Mouse (Mus musculus) frontal cortex, postnatal 36 days (tissue): Measurements from ENCODE around the gene Gm11011.
"Not testable (repeated sequence)": the region's sequence is repeated elsewhere in the genome, so short reads cannot be mapped to it uniquely, and the experiment has no call there.

ENCODE experiments used
- DNase-seq, 2 experiments: peaks; one replicate each; pipeline ENCODE4 v3.0.0; 2022; ENCODE audit warnings: low spot score in 2 of 2

The Gm11011 gene

DNA sequence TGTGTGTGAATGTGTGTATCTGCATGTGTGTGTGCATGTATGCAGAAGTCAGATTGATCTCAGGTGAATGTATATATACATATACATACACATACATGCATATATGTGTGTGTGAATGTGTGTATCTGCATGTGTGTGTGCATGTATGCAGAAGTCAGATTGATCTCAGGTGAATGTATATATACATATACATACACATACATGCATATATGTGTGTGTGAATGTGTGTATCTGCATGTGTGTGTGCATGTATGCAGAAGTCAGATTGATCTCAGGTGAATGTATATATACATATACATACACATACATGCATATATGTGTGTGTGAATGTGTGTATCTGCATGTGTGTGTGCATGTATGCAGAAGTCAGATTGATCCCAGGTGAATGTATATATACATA, at the start of gene Gm11011:
TSS of gene Gm11011 (minus strand) at position 101 of the 400 bp plus-strand sequence.
- not testable (repeated sequence) for DNase-seq

DNA sequence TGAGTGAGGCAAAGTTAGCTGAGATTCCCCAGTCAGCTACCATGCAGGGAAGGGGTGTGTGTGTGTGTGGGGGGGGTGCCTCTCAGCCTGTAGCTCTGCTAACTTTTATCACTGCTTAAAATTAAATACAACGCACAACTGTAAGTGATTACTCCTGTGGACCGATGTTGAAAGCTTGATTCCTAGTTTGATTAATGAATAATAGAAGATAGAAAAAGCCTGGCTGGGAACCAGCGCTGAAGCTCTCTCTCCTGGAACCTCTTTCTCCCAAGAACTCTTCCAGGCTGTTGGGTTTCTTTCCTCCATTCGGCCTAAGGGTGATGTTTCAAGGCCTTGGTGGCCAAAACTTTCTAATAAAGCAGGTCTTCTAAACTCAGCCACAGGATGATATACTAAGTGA, 48.9 kb upstream of the Gm11011 start:
- no peak for DNase-seq

DNA sequence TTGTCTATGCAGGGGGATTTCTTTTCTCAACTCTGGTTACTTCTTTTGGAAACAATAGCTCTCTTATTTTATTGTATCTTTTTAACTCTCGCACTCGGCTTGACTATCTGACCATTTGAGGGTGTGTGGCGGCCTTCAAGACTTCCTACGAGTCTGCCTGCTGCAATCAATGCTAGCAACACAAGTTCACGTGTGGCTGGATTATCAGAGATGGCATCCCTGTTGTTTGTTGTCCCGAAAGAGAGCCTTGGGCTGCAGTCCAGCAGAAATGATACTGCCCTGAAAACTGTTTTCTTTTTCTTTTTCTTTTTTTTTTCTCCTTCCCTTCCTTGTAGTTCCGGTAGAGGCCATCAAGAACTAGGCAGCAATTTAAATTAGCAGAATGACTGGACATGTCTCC, 47.9 kb upstream of the Gm11011 start:
- no peak for DNase-seq

DNA sequence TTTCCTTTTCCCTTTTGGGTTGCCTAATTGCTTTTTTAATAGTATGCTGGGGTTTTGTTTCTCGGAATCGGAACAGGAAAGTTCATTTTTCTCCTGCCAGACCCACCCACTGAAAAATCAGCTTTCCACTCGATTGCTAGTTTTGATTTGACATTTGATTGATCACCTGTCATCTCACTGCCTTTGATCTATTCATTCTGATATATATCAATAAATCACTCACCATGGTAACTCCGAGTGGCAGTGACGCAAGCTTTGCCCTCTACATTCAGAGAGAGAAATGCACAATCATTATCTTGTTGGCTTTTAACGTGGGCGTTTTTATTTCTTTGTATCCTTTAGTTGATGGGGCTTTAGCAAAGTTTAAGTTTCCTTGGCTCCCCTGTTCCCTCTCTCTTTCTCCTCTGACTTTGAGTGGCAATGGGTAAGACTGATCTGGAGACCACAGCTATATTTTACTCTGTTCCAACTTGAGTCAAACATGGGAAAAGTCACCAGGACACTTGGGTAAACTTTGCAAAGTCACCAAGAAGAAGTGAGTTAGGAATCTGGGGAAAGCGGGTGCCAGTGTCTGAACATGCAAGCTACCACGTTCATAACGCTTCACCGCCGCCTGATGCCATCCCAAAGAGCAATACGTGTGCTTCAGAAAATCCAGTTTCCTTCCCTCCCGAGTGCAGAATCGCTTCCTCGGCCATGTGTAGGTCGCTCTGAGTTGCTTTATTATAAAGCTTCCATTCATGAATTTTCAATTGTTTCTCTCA, 47.3 kb upstream of the Gm11011 start:
- DNase-seq = no peak

DNA sequence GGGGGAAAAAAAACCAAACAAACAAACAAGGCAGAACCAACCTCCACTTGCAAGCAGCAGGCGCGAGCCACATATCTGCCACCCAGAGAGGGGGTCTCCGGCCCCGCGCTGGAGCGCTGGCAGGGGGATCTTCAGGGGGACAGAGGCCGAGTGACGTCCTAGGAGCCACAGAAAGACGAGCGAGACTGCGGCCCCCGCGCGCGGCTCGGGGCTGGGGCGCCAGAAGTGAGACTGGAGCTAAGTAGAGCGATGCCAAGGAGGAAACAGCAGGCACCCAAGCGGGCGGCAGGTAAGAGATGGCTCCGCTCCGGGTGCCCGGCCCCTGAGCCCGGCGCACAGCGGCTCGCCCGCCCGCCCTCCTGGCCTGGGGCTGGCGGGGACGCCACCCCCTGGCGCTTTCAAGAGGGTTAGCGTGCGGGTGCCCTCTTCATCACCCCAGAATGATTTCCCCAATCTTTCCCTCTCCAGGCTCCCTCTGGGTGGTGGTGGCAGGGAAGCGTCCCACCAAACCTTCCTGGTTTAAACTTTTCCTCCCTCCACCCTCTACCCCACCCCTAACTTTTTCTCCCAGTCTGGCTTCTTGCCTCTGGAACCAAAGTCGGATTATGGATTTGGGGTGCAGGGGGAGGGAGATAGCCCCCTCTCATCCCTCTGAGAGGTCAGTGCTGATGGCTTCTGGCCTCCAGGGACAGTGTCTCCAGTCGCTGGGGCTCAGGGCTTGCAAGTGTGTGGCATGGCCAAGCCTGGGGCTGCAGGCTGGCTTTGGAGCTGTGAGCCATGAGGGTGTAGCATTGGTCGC, 46.1 kb upstream of the Gm11011 start:
- DNase-seq = peak in 1 of 2 experiments; percentile 6

DNA sequence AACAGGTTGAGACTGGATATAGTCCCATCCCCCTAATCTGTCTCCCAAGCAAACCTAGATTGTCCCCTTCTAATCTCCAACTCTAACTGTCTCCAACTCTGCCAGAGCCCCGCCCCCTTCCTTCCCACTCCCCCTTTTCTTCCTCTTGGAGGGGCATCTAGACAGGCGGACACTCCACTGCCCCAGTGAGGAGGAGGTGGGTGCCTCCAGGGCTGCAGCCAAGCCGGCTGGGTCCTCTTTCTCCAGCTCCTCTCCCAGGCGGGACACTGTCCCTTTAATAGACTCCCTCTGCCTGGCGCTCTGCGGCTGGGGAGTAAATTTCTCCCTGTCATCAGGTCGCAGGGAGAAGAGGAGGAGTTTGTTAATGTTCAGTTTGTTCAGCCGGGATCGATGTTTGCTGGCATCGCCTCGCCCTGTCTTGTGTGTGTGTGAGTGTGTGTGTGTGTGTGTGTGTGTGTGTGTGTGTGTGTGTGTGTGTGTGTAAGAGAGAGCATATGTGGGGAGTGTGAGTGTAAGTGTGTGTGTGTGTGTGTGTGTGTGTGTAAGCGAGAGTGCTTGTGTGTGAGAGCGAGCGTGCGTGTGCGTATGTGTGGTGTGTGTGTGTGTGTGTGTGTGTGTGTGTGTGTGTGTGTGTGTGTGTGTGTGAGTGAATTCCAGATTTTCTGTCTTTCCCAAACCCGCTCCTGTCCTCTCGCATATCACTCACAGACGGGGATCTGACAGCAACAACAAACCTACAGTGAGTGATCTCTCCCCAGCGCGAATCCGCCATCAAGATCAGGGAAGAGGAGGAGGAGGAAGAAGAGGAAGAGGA, 45.0 kb upstream of the Gm11011 start, which contains the start of gene Tshz2:
TSS of gene Tshz2 (plus strand) at position 676 of the 814 bp plus-strand sequence.
- DNase-seq = peak in 1 of 2 experiments; percentile 20

DNA sequence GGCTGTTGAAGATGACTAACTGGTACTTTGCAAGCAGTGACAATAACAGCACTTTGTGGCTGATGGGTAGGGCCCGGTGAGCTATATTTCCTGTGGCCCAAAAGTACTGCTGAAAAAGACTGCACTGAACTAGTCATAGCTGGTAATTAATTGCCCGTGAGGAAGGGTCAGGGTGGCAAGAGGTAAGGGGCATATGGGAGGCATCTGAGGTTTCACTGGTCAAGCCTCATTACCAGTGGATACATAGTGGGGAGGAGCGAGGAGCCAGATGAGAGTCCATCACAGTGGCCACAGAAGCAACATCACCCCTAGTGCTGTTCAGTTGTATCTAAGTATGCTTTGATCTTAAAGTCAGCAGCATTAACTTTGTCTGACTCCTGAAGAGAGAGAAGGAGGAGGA, 42.5 kb upstream of the Gm11011 start:
- no peak for DNase-seq

DNA sequence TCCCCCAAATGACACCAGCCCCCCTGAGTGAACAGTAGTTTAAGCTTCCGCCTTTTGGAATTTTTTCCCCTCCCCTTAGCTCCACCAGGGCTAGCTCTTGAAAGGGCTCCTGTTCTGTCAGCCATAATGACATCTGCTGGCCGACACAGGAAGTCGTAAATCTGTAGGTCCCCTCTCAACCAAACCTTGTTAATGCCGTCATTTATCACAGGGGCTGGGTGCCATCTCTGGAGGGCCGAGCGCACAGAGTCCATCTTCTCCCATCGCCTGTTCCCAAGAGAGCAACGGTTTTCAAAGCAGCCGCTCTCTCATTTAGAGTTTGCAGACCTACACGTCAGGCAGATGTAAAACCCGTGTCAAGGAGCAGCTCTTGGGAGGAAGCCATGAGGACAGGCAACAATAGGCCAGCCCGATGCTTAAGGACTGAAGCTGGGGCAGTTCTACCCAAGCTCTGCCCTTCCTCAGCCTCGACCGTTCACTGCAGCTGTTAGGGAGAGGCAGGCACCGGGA, 33.7 kb upstream of the Gm11011 start:
- no peak for DNase-seq

DNA sequence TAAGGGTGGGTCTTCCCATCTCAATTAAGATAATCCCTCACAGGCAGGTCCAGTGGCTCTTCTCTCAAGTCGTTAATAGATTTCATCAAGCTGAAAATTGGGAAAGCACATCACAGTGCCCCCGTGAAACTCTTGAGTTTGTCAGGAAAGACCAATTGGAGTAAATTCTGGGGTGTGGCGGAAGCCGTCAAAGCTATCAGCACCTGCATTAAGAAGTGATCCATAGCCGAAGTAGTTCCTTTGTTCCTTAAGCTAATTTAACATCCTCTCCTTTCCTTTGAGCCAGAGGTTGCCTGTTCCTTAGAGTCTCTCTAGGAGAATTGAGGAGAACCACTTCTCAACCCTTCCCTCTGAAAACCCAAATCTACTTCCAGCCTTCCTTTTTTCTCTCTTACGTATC, 28.5 kb upstream of the Gm11011 start:
- DNase-seq = no peak

DNA sequence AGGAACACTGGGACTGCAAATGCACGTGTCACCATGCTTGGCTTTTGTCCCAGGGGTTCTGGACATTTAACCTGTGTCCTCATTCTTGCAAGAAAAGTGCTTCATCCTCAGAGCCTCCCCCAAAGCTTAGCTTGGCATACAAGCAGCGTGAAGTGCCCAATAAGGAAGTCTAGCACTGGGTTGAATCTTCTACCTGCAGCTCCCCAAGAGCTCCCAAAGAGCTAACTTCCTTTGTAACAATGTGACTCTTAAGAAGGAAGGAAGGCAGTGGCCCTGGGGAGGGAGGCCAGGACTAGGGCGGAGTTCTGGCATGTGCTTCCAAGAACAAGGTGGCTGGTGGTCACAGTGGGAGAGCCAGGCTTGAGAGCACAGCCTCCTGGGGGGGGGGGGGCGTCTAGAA, 27.1 kb upstream of the Gm11011 start:
- no peak for DNase-seq

DNA sequence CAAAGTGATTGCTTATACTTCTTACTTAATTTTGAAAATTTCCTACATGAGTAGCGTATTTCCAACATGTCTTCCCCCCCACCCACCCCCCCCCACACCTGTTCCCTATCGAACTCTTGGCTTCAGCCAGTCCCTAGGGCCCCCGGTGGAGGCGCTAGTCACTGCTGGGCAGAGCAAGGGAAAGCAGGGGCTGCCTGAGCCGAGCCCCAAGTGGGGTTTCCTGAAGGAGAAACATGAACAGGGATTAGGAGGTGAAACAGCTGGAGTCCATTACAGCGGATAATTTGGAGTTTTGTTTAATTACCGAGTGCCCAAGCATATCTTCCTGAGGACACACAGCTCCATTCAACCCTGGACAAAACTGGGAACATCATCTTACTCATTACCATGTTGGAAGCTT, 24.0 kb upstream of the Gm11011 start:
- DNase-seq = no peak

DNA sequence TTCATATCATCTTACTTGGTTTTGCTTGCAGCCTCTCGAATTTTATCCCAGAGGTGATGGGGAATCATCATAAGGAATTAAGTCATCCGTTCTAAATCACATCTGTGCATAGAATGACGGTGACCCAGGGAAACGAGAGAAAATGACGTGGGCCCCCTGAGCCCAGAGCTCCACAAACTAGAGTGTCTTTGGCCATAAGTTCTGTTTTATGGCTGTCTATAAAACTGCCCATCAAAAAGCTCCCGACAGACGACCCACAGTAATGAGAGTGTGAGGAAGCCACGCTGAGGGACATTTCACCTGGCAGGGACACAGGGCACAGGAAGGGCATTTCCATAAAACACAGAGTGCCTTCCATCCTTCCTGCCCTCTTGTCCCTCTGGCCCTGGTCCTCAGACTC, 23.3 kb upstream of the Gm11011 start:
- no peak for DNase-seq

DNA sequence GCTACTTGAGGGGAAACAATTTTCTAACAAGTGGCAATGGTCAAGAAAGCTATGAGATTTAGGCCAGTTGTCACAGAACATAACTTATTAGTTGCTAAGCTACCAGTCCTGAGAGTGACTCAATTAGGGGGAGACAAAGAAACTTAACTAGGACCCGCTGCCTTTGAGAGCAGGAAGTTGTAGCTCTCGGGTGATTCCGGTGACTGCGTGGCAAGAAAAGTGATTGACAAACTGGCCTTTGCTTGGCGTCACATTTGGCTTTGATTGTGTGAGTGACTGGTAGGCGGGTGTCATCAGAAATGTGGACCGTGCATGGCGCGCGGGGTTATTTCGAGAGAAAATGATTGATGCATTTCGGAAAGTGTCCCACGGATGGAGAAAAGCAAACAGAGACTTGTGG, 22.4 kb upstream of the Gm11011 start:
- no peak for DNase-seq

DNA sequence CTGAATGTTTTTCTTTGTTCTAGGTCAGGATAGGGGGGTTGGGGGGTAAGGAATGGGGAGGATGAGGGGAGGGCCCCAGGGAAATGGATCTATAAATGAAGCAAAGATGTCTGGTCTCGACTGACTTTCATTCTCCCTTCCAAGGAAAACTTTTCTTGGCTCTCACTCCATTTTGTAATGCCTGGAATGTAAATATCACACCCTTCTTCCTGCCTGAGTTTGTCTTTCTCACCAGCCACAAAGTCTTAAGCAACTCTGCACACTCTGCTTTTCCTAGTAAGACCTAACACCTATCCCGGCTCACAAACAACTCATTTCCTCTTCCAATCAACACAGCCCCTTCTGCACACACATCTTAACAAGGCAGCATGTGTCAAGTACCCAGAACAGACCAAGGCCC, 20.2 kb upstream of the Gm11011 start:
- no peak for DNase-seq

DNA sequence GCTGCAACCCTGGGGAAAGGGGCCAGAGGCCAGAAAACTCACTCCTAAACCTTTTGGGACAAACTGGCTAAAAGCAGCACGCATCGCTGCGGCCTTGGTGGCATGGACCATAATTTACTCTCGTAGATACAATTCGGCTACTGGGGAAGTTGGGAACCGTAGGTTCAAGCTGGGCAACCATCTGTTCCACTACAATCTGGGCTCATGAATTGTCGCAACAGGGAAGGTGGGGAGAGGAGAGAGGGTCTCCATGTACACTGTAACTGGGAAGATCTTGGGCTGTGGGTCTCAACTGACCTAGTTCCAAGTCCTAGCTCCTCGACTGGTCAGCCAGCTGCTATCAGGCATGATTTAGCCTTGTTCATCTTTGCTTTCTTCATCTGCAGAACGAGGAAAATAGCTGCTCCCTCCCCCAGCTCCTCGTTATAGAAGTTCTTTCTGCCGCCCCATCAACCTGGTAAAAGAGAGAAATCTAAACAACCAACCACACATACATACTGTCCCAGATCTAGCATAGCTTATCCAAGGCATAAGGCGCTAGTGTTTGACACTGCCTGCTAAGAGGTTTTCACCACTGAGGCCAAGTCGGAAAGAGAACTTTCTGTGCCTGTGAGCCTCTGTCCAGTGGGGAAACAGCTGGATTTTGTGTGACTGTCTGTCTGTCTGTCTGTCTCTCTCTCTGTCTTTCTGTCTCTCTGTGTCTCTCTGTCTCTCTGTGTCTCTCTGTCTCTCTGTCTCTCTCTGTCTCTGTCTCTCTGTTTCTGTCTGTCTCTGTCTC, 19.5 kb upstream of the Gm11011 start:
- peak in 1 of 2 experiments; percentile 37 for DNase-seq

DNA sequence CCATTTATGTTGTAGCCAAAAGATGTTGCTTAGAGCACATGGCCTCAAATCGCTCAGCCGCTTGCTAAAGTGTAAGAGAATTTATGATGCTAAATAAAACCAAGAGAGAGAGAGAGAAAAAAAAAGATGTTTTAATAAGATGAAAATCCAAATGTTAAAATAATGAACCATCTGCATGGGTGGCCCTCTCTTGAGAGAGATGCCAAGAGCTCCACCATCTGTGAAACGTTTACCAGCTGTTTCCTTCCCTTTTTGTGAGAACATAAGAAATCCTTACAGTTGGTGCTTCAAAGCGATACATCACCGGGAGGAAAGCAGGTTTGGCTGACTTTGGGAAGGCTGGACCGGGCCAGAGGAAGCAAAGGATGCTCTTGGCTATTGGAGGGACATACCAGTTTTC, 12.6 kb upstream of the Gm11011 start:
- DNase-seq = peak; percentile 57 to 83

DNA sequence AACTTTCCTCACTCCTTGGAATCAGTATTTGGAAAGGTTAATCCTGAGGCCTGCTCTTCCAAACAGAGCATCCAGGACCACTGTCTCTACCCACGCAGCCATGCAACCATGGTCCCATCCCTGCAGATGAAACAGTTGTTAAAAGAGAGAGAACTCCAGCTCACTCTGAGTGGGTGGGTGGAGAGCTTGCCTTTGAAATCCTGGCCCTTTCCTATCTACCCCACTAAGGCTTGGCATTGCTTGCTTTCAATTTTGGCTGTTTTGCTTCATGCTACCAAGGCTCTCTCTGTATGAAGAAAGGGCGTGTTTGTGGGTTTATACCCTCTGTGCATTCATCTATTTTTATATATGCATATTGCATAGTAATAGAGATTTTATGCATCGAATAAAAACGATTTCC, 12.0 kb upstream of the Gm11011 start:
- DNase-seq = peak in 1 of 2 experiments; percentile 24

DNA sequence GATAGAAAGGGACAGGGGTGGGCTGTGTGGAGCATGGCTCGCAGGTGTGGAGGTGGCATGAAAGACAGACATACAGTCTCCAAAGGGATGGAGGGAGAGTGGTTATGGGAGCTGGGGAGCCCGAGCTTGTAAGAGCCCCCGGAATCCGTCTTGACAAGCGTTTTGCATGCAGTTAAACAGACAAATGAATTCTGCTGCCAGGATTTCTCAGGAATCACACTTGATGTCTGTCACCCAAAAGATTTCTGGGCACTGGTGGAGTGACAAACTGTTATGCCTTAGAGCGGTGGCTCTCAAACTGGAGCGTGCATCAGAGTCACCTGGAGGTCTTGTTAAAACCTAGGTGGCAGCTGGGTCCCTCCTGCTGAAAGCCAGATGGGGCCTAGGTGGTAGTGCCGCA, 10.4 kb upstream of the Gm11011 start:
- DNase-seq = no peak

DNA sequence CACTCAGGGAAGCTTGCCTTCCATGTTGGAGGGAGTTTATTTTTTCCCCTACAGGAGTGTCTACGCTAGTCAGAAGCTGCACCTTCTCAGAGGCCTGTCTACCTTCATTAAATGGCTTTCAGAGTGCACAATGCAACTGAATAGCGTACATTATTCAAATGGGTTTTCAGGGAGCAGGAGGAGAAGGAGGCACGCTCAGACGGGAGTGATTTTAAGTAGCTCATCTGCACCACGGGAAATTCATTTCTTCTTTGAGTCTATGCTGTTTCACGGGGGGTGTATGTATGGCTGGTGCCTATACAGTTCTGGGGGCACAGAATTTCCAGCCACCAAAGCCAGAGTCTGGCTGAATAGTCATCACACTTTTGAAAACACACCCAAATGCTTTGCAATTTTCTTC, 9.8 kb upstream of the Gm11011 start:
- no peak for DNase-seq

DNA sequence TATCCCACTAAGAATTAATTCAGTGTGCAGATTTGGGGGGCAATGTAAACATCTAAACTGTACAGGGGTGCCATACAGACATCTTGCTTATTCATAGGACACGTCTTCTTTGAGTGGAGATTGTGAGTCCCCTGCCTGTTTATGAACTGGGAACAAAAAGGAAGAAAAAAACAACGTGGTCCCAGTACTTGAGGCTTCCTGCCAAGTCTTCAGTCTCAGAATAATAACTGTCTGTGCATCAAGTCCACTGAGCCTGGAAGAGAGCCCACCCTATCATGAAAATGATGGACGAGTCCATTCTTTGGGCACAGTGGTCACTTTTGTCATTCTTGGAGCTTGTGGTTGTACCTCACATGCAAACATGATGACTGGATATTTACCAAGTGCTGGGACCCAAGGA, 6.2 kb upstream of the Gm11011 start:
- no peak for DNase-seq

DNA sequence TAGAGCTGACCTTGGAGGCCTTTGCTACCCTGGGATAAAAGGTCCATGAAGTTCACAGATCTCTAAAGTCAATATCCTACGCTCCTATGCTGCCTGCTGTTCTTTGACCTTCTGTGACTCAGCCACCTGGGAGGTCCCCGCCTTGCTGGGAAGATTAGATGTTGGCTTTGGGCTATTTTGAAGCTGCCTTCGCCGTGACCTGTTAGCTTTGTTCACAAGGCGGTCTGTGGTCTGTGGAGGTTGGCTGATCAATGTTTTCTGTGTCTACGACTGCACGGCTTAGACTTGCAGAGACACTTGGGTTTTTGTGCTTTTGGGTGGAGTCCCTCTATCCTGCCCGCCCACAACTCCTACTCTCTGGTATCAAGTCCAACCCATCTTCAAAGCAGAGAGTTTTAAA, 2.9 kb upstream of the Gm11011 start:
- no peak for DNase-seq
